Mouse (Mus musculus): ENCODE measurements around the gene Nrgn. TPM values are rescaled to one million over a fixed set of nuclear protein-coding genes. Genes with fewer than 3 reads are reported as not detected.

Gene Nrgn
- total RNA-seq (2021), result 1 to 10 TPM; 2.3 to 3.2 TPM
- long read RNA-seq, experiment 1, partial matches to known transcripts, result 0 of 8 reads
- long read RNA-seq, experiment 1, other reads (novel, unspliced or antisense), result 8 of 8 reads
- long read RNA-seq, experiment 2, partial matches to known transcripts, result 0 of 6 reads
- long read RNA-seq, experiment 2, other reads (novel, unspliced or antisense), result 6 of 6 reads

- DNase-seq (ENCODE audit: low spot score in 2 of 2), result peak in 1 of 2 experiments; percentile 78
Observed at GRCm38 (mm10) chr9:37552536-37553293, at the start of gene Nrgn. TSS of gene Nrgn (minus strand) at chr9:37552904.

- DNase-seq (ENCODE audit: low spot score in 2 of 2), result no peak
Observed at GRCm38 (mm10) chr9:37600538-37601205, 48.0 kb upstream of the Nrgn start.

GRCm38 (mm10) chr9:37598637-37599036, 45.9 kb upstream of the Nrgn start:
- DNase-seq (ENCODE audit: low spot score in 2 of 2), result no peak

- no peak for DNase-seq (ENCODE audit: low spot score in 2 of 2)
Observed at GRCm38 (mm10) chr9:37595570-37595969, 42.9 kb upstream of the Nrgn start.

- no peak for DNase-seq (ENCODE audit: low spot score in 2 of 2)
Observed at GRCm38 (mm10) chr9:37593690-37594089, 41.0 kb upstream of the Nrgn start.

- no peak for DNase-seq (ENCODE audit: low spot score in 2 of 2)
Observed at GRCm38 (mm10) chr9:37592633-37593032, 39.9 kb upstream of the Nrgn start.

- DNase-seq (ENCODE audit: low spot score in 2 of 2), result no peak
Observed at GRCm38 (mm10) chr9:37592025-37592424, 39.3 kb upstream of the Nrgn start.

- DNase-seq (ENCODE audit: low spot score in 2 of 2), result no peak
Observed at GRCm38 (mm10) chr9:37590381-37590780, 37.7 kb upstream of the Nrgn start.

GRCm38 (mm10) chr9:37586718-37587117, 34.0 kb upstream of the Nrgn start:
- no peak for DNase-seq (ENCODE audit: low spot score in 2 of 2)

GRCm38 (mm10) chr9:37583594-37583993, 30.9 kb upstream of the Nrgn start:
- DNase-seq (ENCODE audit: low spot score in 2 of 2), result no peak

- no peak for DNase-seq (ENCODE audit: low spot score in 2 of 2)
Observed at GRCm38 (mm10) chr9:37576436-37576930, 23.8 kb upstream of the Nrgn start.

GRCm38 (mm10) chr9:37572204-37572876, 19.6 kb upstream of the Nrgn start:
- DNase-seq (ENCODE audit: low spot score in 2 of 2), result no peak

GRCm38 (mm10) chr9:37569231-37569835, 16.6 kb upstream of the Nrgn start:
- DNase-seq (ENCODE audit: low spot score in 2 of 2), result no peak

GRCm38 (mm10) chr9:37568605-37569214, 16.0 kb upstream of the Nrgn start:
- no peak for DNase-seq (ENCODE audit: low spot score in 2 of 2)

GRCm38 (mm10) chr9:37567892-37568604, 15.3 kb upstream of the Nrgn start:
- DNase-seq (ENCODE audit: low spot score in 2 of 2), result no peak

- DNase-seq (ENCODE audit: low spot score in 2 of 2), result no peak
Observed at GRCm38 (mm10) chr9:37567454-37567853, 14.8 kb upstream of the Nrgn start.

GRCm38 (mm10) chr9:37567019-37567418, 14.3 kb upstream of the Nrgn start:
- no peak for DNase-seq (ENCODE audit: low spot score in 2 of 2)

- DNase-seq (ENCODE audit: low spot score in 2 of 2), result no peak
Observed at GRCm38 (mm10) chr9:37563805-37564204, 11.1 kb upstream of the Nrgn start.

- DNase-seq (ENCODE audit: low spot score in 2 of 2), result no peak
Observed at GRCm38 (mm10) chr9:37560617-37561016, 7.9 kb upstream of the Nrgn start.

GRCm38 (mm10) chr9:37556366-37556765, 3.7 kb upstream of the Nrgn start:
- DNase-seq (ENCODE audit: low spot score in 2 of 2), result no peak

Data from gastrocnemius, postnatal 4 days (tissue).